Mouse (Mus musculus): Measurements from ENCODE around the gene Krt16. TPM values are rescaled to one million over a fixed set of nuclear protein-coding genes. Genes with fewer than 3 reads are reported as not detected.

The Krt16 gene
- polyA plus RNA-seq, 1 experiment from 2014 or later: not detected

GRCm38 (mm10) chr11:100200104-100200820 is 48.4 kb downstream of the Krt16 start:
- TF ChIP-seq CTCF (IDR thresholded peaks at IDR 0.05): no peak
- in situ Hi-C loops (cut with MboI; ENCODE audit: low pct_unique_long_range_greater_than_20kb): no loop called here
- H3K27me3 ChIP-seq: peaks cover 2% of the 10 kb centered on the region
- DNase-seq (ENCODE audit: low read depth, low spot score): no peak
- ChIA-PET POLR2A (no interaction called here), CTCF (no interaction called here)
- ATAC-seq: no peak

GRCm38 (mm10) chr11:100198666-100199065 is 50.0 kb downstream of the Krt16 start:
- ATAC-seq (no peak), DNase-seq (ENCODE audit: low read depth, low spot score) (no peak)
- no peak for TF ChIP-seq CTCF (IDR thresholded peaks at IDR 0.05)
- in situ Hi-C loops (cut with MboI; ENCODE audit: low pct_unique_long_range_greater_than_20kb): no loop called here
- H3K27me3 ChIP-seq: peaks cover 8% of the 10 kb centered on the region
- POLR2A ChIA-PET: no interaction called here
- CTCF ChIA-PET: no interaction called here

Other genes with a start within 250 kb of the Krt16 start
- not detected for gene Krt33a, start 232.7 kb downstream of the Krt16 start, polyA plus RNA-seq (2021)
- gene Krt33b, start 219.0 kb downstream of the Krt16 start, polyA plus RNA-seq (2021): 0.18 TPM
- not detected for gene Krt34, start 207.3 kb downstream of the Krt16 start, polyA plus RNA-seq (2021)
- gene Krt31, start 198.4 kb downstream of the Krt16 start, polyA plus RNA-seq (2021): not detected
- not detected for gene Krt32, start 160.7 kb downstream of the Krt16 start, polyA plus RNA-seq (2021)
- not detected for gene Krt35, start 152.7 kb downstream of the Krt16 start, polyA plus RNA-seq (2021)
- gene Krt36, start 143.3 kb downstream of the Krt16 start, polyA plus RNA-seq (2021): not detected
- not detected for gene Krt13, start 127.3 kb downstream of the Krt16 start, polyA plus RNA-seq (2021)
- gene Krt15, start 113.0 kb downstream of the Krt16 start, polyA plus RNA-seq (2021): 0.74 TPM
- not detected for gene Krt19, start 100.2 kb downstream of the Krt16 start, polyA plus RNA-seq (2021)
- gene Krt9, start 55.7 kb downstream of the Krt16 start, polyA plus RNA-seq (2021): not detected
- not detected for gene Krt14, start 41.4 kb downstream of the Krt16 start, polyA plus RNA-seq (2021)
- 0.10 TPM for gene Krt17, start 12.1 kb upstream of the Krt16 start, polyA plus RNA-seq (2021)
- gene Krt42, start 21.0 kb upstream of the Krt16 start, polyA plus RNA-seq (2021): 0.08 TPM
- gene Eif1, start 71.0 kb upstream of the Krt16 start, polyA plus RNA-seq (2021): 674 TPM
- gene Gast, start 85.5 kb upstream of the Krt16 start, polyA plus RNA-seq (2021): not detected
- gene Hap1, start 107.2 kb upstream of the Krt16 start, polyA plus RNA-seq (2021): 23.9 TPM
- 71.6 TPM for gene Jup, start 148.9 kb upstream of the Krt16 start, polyA plus RNA-seq (2021)
- gene P3h4, start 165.9 kb upstream of the Krt16 start, polyA plus RNA-seq (2021): 29.1 TPM
- gene Fkbp10, start 166.8 kb upstream of the Krt16 start, polyA plus RNA-seq (2021): 0.10 TPM
- 59.8 TPM for gene Nt5c3b, start 192.9 kb upstream of the Krt16 start, polyA plus RNA-seq (2021)
- gene Klhl10, start 193.0 kb upstream of the Krt16 start, polyA plus RNA-seq (2021): 0.44 TPM
- 10.9 TPM for gene Klhl11, start 223.8 kb upstream of the Krt16 start, polyA plus RNA-seq (2021)